Mouse (Mus musculus) testis, postnatal 10 days (tissue): ENCODE results near the gene Cask.

ENCODE experiments used
- DNase-seq: peaks from one replicate; pipeline ENCODE4 v3.0.0; 2021; ENCODE audit warnings: low spot score

The Cask gene

GRCm38 (mm10) chrX:13518019-13518418 is 333.1 kb downstream of the Cask start:
- no peak for DNase-seq

DNA sequence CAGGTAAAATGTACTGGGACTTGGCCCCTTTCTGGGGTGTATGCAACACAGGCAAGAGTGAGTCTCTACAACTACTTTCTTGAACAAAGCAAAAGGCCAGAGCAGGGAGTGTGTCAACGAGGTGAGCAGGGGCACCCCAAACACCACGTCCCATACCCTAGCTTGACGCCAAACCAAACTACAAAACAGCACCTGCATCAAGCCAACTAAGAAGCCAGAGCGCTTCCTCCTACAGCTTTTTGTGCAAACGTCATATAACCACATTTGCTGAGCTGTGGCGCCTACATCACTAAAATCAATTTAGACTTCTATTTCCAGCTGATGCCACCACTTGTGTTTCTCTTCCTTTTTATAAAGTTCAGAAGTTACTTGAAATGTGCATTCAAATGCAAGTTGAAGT is 334.7 kb downstream of the Cask start:
- no peak for DNase-seq

DNA sequence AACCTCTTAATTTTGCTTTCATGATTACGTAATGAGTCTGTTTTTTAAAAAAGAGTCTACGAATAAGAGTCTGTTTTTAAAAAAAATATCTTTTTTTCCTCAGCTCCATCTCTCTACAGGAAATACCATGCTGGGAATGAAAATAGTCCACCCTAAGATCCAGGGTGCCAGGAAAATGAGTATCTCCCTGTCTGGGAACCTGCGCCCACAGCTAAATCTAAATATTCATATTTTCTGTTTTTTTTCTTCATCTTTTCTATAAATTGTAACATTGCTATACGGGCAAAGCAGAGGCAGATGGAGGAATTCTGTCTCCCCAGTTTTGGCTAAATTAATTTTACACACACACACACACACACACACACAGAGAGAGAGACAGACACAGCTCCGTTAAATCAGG is 337.3 kb downstream of the Cask start:
- DNase-seq: no peak

- DNase-seq: no peak
These were observed 338.0 kb downstream of the Cask start for GRCm38 (mm10) chrX:13513127-13513526.

- no peak for DNase-seq
These were observed 344.8 kb downstream of the Cask start for GRCm38 (mm10) chrX:13506376-13506775.

- no peak for DNase-seq
These were observed 346.8 kb downstream of the Cask start for GRCm38 (mm10) chrX:13504389-13504788.

DNA sequence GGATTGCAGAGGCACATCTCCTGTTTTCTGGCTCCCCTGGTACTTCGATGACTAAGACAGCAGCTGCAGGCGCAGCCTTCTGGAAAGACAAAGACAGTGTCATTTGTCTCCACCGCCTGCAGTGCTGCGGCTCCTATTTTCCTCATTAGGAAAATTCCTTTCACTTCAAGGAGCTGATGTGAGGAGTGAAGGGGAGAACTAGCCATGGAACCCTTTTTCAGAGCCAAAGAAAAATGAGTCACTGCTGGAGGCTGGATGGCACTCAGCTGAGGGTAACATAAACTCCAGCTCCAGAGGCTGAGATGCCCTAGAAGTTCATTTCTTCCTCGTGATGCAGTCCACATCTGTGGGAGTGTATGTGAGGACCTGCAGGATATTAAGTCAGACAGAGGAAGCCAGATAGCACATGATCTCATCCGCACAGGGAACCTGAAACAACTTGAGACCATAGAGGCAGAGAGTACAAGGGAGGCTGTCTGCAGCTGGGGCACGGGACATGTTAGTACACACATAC is 348.2 kb downstream of the Cask start:
- no peak for DNase-seq

DNA sequence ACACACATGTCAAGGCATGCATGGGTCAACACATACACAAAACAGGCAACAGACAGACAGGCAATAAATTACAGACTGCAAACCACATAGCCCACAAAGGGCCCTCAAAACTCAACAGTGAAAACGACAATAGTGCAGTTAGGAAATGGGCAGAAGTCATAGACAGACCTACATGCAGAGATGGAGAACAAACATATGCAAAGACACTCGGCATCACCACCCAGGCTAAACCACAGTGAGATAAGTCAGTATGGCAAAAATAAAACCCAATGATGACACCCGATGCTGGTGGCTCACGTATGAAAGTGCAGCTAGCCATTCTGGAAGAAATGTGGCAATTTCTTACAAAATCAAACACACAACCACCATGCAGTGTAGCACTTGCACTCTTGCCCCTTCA is 350.9 kb downstream of the Cask start:
- no peak for DNase-seq

DNA sequence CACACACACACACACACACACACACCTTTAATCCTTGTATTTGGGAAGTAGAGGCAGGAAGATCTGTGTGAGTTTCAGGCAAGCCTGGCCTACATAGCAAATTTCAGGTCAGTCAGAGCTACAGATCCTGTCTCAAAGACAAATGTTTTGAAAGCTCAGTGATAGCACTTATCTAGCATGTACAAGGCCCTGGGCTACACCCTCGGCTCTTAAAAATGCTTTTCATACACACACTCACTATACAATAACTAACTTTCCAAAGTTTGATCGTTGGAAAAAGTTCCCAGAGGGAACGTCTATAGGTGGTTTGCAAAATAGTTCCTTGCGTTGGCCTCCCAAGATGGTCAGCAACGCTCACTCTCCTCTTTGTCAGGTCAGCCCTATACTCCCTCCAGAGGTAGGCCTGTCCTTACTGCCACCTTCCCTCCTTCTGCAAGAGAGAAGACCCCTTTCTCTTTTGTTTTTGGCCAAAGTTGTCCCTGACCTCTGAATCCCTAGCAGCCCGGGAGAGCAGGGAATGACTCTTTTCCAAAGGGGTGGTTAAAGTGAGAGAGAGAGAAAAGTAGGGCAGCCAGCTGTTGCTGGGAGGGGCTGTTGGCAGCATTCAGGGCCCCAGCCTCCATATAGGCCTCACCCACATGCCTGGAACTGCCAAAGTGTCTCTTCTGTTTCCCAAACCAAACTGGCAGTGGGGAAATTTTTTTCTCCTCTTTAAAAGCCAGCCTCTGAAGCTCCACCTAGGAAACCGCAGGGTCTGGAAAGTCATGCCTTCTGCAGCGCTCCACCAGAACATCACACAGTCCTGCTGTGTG is 356.1 kb downstream of the Cask start:
- no peak for DNase-seq

GRCm38 (mm10) chrX:13492922-13493321 is 358.2 kb downstream of the Cask start:
- no peak for DNase-seq

DNA sequence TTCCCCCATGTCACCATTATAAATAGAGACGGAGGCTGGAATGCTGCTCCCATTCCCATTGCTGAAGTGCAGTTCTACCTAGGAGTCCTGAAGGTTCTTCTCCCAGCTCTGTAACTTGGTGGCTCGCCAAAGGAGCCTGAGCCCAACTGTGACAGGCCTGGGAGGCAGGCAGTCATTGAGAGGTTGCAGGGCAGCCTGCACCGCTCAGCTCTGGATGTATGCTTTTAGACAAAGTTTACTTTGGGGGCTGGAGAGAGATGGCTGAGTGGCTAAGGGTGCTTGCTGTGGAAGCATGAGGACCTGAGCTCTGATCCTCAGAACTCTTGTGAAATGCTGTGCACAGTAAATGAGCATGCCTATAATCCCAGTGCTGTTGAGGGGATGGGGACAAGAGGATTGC is 360.2 kb downstream of the Cask start:
- DNase-seq: no peak

- DNase-seq: no peak
These were observed 361.4 kb downstream of the Cask start for GRCm38 (mm10) chrX:13489761-13490160.

- no peak for DNase-seq
These were observed 362.2 kb downstream of the Cask start for GRCm38 (mm10) chrX:13489001-13489400.

DNA sequence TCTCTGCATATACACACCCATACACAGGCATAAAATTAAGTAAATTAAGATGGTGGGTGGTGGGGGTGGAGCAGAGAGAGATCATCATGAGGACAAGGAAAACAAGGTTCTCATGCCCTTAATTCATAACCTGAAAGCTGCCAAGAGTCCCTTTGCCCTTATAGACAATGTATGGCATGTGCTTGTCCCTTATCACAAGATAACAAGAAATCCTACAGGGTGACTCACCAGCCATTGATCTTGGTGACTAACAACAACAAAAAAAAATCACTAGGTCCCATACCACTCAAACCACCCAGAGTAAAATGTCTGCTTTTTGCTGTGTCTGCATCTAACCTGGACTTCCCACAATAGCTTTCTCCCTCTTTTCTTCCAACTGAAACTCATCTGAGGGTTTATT is 366.7 kb downstream of the Cask start:
- no peak for DNase-seq

GRCm38 (mm10) chrX:13482576-13482975 is 368.6 kb downstream of the Cask start:
- no peak for DNase-seq

- DNase-seq: no peak
These were observed 371.6 kb downstream of the Cask start for GRCm38 (mm10) chrX:13479570-13479969.

DNA sequence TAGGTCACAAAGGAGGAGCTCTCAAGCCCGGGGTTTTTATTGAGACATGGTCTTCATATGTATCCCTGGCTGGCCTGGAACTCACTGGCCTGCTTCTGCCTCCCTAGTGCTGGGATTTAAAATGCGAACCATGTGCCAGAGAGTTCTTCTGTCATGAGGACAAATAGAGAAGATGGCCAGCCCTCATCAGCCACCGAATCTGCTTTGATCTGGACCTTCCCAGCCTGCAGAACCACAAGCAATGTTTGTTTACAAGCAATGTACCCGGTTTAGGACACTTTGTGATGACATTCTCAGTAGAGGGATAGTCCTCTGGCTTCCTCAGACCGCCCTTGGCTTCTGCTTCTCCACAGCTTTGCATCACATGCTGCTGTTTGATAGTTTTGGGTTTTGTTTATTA is 372.9 kb downstream of the Cask start:
- DNase-seq: no peak

- DNase-seq: no peak
These were observed 373.6 kb downstream of the Cask start for GRCm38 (mm10) chrX:13477596-13477995.

- no peak for DNase-seq
These were observed 375.8 kb downstream of the Cask start for GRCm38 (mm10) chrX:13475382-13475781.

- DNase-seq: no peak
These were observed 378.4 kb downstream of the Cask start for GRCm38 (mm10) chrX:13472751-13473225.

DNA sequence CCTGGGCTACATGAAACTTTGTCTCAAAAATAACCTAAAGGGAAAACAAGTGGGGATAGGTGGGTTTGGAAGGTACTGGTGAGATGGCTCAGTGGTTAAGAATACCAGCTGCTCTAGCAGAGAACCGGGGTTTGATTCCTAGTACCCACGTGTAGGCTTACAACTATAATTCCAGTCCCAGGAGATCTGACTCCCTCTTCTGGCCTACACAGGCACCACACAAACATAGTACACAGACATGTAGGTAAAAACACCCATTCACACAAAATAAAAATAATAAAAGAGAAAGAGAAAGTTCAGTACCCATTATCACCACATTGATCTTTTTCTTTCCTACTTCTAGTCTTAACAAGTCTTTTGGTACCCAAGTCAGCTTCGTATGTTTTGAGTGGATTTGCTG is 379.2 kb downstream of the Cask start:
- DNase-seq: no peak

GRCm38 (mm10) chrX:13469160-13470116 is 381.7 kb downstream of the Cask start:
- DNase-seq: no peak

GRCm38 (mm10) chrX:13467121-13467571 is 384.0 kb downstream of the Cask start:
- DNase-seq: no peak
